Mouse (Mus musculus): ENCODE results near the gene Npas3.

DNA sequence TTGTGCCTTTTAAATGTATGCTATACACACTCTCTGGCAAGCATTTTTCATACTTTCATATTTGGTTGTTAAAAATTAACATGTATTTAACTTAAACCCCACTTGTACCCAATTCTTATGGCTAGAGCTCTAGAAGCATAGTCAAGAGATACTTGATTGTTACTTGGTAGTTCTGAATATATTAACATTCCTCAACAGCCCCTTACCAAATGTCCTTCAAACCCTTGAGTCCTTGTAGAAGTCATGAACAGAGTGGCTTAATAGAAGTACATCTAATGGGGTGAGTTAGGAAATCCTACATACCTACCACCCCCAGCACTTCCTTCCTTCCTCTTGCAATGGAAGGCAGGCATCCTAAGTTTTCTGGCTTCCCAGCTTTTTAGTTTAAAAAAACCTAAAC lies 766.8 kb downstream of the Npas3 start:
- TF ChIP-seq CTCF (IDR thresholded peaks at IDR 0.05; ENCODE audit: insufficient read depth, low read depth, low read length) (no peak), POLR2A (IDR thresholded peaks at IDR 0.05; ENCODE audit: insufficient read depth, low read depth, low read length) (no peak)

All from olfactory bulb, adult 2 months (tissue).